Mouse (Mus musculus): ENCODE data around the gene Fam53b. TPM values are rescaled to one million over a fixed set of nuclear protein-coding genes. Genes with fewer than 3 reads are reported as not detected.
A peak's percentile ranks its signal among the peaks of the same experiment; 100 is the strongest.

Fam53b gene
- total RNA-seq, 4 experiments from 2014 or later = 48.8 to 61.1 (median 54.6) TPM

DNA sequence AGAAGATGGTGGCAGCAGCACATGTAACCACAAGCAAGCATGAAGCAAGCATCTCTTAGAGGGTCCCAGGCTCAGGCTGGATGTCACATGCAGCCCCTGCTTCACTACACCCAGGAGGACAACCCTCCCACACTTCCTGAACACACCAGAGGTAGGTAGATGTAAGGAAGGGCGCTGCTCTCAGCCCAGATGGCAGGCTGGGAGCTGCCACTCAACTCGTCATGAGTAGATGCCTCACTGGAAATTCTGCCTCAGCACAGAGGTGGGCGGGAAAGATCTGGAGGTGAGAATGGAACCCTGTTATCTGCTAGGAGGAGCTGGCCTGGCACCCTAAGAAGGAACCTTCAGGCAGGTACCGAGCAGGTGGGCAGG, 45.7 kb downstream of the Fam53b start:
- DNase-seq (ENCODE audit: low spot score in 2 of 2) = no peak

DNA sequence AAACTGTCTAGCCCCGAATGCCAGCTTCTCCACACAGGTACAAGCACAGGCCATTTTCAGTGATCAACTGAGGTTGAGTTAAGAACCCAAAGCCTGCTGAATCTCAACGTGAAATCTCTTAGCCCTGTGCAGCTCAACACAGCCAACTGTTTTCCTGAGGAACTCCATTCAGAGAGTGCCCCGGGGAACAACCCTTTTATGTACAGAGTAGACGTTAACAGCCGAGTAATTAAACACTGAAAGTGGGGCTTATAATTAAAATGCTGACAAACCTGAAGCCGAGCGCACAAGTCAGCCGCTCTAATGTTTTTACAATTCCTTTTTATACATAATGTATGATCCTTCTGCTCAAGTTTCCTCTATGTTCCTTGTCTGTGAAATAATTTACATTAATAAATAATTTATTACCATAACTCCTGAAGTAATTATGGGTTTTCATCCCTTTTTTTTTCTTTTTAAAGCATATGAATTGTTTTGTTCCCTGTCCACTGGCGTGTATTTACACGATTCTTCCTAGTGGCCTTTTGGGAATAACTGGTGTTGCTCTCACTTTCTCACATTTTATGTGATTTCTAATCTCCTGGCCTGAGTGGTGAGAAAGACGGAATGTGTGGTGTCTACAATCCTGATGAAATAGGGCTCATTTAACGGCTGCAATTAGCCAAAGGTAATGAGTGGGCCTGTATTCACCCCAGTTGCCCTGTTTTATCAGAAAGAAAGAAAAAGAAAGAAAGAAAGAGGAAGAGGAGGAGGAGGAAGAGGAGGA, 46.3 kb downstream of the Fam53b start:
- DNase-seq (ENCODE audit: low spot score in 2 of 2) = no peak

DNA sequence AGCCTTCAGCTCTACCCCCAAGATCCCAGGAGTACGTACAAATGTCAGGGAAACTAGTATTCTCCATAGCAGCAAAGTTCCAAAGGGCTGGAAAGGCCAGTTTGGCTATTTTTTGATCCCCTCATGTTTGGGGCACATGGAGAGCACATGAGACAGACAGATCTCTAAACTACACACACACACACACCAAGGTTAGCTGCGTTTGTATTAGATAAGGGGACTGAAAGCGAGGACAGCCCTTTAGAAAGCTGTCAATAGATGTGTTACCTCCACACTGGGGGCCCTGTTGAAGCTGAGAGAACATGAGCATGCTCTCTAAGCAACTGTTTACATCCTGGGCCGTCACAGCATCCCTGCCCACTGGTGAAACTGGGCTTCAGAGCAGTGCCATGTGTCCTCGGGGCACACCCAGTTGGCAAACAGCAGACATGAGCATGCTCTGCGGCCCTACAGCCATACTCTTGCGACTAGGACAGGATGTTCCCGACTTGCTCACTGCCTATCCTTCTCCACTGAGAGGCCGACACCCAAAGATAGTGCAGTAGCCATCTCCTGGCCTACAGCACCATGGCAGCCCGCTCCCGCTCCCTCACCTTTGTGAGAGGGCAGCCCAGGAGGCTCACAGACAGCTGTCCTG, 47.3 kb downstream of the Fam53b start:
- no peak for DNase-seq (ENCODE audit: low spot score in 2 of 2)

DNA sequence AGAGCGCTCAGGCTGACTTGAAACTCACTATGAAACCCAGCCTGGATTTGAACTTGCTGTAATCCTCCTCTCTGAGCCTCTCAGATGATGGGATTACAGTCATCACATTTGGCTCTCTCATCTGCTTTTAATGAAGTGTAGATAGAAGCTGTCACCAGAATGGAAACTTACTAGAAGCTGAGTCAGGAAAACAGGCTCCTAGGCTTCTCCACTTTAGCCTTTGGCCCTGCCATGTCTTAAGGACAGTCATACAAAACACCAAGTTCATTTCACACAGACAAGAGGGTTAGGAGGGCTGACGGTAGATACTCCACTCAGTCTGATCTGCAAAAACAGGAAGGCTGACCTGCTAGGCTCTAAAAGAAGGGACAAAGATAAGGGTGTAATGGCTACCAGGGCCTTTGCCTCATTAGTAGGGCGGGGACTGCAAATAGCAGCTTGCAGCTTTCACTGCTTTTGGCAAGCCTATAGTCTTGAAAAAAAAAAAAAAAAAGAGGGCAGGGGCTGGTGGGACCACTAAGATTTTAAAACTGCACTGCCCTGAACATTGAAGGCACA, 48.0 kb downstream of the Fam53b start:
- DNase-seq (ENCODE audit: low spot score in 2 of 2) = no peak

DNA sequence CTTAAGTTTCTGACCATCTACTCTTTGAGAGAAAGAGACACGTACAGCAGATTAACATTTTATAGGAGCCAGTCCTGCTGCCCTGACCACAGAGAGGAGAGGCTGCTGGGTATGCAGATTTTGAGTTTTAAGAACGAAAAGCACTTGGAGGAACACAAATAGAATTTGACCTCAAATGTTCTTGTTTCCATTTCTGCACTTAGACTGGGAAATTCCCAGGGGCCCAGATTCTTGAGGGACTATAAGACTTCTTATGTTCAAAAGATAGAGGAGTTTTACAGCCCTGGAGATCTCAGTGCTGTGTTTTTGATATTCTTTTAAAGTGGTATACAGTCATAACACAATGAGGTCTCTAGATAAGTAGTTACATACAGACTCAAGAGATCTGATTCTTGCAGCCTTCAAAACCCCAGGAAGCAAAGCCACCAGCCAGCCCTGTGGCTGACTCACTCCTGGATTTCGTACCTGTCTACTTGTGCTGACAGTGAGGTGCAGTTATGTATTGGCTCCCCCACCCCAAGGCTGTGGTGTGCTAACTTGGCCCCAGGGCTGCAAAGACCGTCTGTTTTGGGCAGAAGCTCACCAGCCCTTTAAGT, 48.7 kb downstream of the Fam53b start:
- no peak for DNase-seq (ENCODE audit: low spot score in 2 of 2)

DNA sequence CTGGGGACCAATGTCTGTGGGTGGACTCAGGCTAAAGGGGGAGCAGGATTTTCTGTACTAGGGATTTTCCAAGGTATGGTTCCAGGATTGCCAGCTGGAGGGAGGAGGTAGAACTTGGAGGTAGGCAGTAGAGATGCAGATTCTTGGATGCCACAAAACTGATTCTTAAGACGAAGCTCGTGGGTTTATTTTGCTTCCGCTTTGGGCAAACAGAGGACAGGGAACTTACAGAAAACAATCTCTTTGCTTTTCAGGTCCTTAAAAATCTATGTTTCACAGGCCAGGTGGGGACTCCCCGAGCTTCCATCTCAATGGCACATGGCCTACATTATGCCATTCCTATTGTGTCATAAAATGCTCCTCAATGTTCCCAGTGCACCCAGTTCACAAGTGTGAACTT, 49.4 kb downstream of the Fam53b start:
- no peak for DNase-seq (ENCODE audit: low spot score in 2 of 2)

DNA sequence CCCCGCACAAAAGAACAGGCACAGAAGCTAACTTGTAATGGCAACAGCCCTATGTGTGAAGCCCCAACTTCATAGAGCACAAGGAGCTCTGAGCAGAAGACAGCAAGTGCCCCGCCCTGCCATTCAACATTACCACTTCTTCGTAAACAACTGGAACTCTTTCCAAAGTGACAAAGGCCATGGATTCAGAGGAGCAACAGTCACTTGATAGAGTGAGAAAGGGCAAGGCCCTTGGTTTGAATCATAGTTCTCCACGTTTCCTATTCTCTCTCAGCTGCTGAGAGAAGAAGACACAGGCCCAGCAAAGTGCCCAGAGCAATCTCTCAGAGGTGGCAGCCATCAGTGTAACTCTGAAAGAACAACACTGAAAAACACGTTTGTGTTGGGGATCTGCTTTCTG, 49.8 kb downstream of the Fam53b start:
- no peak for DNase-seq (ENCODE audit: low spot score in 2 of 2)

DNA sequence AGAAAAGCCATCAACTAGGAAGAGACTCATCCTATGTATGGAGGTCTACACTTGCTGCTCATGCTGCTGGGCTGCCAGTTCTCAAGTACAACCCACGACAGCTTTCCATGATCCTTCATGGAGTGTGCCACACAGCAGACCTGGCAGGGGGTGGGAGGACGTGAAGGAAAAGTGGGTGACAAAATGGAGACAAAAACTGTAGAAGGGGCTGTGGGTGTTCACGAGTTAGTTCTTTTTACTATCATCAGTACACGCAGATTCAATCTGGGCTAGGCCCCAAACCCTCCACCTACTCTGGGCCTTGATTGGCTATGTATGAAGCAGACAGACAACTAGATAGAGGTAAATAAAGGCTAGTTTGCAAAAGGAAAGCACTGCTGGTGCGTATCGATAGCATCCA, 50.3 kb downstream of the Fam53b start:
- DNase-seq (ENCODE audit: low spot score in 2 of 2) = no peak

DNA sequence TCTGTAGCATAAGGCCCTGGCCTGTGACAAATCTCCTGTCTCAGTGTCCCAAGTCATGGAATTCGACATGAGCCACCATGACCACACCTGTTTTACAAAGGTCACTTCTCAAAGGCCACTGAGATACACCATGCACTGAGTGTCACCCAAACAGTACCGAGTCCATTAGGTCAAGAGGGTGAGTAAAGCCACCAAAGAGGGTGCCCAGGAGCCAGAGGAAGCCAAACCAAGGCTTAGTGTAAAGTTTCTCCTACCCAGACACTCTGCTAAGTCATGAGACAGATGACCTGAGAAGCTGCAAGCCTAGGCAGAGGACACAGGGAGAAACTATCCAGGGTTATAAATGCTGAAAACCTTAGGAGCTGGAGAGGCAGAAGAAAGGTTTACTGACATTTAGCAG, 52.3 kb downstream of the Fam53b start:
- DNase-seq (ENCODE audit: low spot score in 2 of 2) = no peak

DNA sequence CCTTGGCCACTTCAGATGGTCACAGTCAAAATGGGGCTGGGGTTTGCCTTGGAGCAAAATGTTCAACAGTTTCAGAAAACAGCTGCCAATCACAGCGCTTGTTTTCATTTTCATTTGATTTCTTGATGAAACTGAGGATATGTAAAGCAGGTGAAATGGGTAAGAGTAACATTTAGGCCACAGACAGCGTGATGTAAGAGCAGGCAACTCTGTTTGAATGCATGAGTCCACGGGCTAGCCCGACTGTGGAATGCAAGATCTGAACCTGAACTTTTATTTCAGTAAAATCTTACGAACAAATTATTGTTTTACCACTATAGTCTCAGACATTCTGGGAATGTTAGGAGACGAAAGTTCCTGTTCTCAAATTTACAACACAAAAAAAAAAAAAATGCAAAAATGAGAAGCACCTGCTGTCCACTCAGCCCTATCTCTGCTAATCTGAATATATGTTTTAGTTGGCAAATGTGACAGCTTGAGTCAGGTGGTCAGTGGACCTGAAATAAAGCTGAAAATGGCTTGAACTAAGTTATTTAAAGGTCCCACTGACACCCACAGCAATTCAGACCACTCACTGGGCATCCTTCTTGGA, 53.0 kb downstream of the Fam53b start:
- DNase-seq (ENCODE audit: low spot score in 2 of 2) = no peak

DNA sequence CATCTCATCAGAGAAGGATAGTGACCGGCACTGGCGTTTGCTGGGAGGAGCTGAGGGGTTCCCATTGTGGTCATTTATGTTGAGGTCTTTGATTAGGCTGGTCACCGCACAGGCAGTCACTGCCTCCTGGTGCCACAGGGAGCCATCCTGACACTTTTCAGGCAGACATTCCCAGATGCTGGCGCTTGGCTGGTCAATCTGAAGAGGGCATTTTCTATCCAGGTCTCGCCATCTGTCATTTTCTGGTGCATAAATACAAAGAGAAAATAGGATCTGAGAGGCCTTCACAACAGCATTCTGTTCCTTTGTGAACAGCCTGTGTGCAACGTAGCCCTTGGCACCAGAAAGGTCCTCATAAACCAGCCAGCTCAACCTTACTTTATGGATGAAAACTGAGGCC, 53.8 kb downstream of the Fam53b start:
- no peak for DNase-seq (ENCODE audit: low spot score in 2 of 2)

DNA sequence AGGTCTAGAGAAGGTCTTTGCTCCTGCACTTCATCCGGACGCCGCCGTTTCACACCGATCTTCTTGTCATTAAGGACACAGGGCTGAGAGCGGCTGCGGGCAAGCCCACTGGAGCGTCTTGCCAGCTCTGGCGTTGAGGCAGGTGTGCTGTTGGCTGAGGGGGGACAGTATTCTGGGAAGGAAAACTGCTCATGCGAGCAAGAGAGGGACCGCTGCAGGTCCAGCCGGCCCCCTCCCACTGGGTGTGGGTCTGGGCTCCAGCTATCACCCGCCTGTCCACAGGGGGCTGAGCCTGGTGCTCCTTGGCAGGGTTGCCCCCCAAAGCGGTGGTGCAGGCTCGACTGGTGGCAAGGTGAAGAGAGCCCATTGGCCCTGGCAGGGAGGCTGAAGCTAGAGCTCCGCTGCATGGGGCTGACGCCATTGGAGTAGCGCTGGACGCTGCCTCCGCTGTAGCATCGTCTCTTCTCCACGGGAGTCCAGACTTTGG, 54.2 kb downstream of the Fam53b start:
- no peak for DNase-seq (ENCODE audit: low spot score in 2 of 2)

DNA sequence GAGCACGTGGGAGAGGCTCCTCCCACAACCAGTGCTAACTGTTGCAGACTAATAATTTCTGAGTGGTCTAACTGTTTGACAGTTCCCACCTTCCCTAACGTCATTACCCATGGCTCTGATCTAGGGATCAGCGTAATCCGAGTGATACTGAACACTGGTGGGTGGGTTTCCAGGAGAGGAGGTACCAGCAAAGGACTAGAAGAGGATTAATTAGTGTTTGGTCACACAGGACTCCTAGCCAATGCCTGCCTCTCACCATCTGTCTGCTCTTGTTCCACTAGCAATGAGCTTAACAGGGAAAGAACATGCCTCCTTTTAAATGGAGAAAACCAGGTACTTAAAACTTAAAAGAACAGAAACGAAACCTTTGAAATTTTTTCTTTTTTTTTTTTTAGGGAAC, 54.8 kb downstream of the Fam53b start:
- DNase-seq (ENCODE audit: low spot score in 2 of 2) = no peak

DNA sequence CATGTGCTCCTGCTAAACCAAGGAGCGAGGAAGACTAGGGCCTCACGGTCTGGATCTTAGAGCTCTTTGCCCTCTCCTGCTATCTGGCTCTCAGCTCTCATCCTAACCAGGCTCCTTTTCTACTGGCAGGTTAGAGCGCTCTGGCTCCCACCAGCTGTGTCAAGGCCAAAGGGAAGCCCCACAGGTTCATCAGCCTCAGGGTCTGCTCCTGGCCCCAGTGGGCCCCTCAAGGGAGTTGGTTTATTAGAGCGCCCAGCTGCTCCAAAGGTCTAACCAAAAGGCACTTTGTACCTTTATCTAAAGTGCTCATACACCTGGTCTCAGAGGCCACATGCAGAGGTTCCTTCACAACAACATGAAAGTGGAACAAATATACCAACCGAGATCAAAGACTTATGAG, 57.4 kb downstream of the Fam53b start:
- DNase-seq (ENCODE audit: low spot score in 2 of 2) = no peak

DNA sequence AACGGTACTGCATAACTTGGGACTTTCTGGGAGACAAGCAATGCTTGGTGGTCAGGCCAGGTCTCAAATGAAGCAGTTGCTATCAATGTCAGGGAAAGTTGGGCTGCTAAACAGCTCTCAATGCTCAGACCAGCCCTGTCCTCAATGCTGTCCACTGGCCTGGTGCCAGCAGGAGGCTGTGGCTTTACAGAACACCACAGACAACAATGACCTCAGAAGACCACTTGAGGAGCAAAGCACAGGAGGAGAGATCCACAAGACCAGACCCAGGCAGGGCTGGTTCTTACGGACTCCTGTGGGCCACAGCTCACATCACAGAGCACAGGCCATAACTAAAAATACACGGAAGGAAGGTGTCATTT, 59.3 kb downstream of the Fam53b start:
- no peak for DNase-seq (ENCODE audit: low spot score in 2 of 2)

DNA sequence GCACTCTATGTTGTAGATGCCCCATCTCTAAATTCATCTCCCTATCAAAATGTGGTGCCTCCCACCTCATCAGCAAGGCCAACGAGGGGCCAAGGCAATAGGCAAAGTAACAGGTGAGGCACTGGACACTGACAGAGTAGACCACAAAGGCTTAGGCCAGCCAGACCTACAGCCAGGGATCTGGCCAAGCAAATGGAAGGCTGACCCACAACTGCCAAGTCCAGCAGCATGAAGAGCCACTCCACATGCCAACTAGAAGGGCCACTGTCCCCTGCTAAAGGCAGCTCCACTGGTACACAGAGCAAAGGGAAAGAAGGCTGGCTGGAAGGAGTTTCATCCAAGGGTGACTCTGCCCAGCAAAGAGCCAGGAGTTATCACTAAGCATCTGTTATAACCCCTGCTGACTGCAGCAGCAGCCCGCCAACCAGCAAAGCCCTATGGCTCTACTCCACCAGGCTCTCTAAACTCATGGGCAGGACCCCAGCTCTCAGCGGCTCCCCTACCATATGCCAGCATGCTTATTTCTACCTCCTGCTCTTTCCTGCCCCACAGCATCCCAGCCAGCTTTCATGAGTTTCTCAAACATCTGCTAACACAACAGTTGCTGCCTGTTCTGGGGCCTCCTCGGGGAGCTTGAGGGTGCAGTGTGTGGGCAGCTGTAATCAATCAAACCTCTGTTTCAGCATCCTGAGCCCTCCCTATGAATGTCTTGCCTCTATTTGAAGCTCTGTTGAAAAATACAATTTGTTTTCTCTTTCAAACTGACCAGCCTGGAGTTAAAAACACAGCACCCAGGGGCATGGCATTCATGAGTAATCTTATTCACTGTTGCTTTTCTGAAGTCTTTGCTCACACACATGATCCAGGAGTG, 59.9 kb downstream of the Fam53b start:
- no peak for DNase-seq (ENCODE audit: low spot score in 2 of 2)

DNA sequence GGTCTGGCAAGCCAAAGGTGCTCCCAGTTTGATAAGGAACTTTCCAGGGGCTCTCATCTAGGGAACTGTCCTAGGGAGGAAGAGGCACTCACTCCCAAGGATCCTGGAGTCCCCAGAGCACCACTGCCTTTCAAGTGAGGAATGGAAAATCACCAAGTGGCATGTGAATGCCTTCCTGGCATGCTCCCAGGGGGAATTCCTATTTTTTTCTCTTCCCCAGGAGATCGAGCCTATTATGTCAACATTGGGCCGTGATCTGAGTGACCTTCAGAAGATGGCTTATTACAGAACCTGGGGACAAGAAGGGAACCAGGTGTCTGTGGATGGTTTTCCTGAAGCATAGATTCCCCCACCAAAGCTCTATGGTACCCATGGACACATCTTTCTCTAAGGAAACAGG, 62.0 kb downstream of the Fam53b start:
- DNase-seq (ENCODE audit: low spot score in 2 of 2) = no peak

DNA sequence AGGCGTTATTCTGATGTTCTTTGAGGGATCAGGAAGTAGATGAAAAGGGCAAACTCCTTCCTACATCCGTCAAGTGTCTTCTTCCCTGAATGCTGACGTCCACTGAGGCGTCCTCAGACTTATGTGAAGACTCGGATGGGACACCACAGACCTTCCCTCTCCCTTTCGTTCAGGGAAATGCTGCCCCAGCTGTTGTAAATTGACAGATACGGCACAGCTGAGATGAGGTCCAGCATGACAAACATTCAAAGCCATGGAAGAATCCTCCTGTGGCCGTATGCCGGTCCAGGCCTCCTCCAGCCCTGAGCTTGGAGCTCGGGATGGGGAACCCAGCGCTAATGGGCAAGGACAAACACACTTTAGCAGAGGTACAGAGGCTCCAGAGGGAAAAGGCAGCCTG, 64.2 kb downstream of the Fam53b start:
- DNase-seq (ENCODE audit: low spot score in 2 of 2) = no peak

DNA sequence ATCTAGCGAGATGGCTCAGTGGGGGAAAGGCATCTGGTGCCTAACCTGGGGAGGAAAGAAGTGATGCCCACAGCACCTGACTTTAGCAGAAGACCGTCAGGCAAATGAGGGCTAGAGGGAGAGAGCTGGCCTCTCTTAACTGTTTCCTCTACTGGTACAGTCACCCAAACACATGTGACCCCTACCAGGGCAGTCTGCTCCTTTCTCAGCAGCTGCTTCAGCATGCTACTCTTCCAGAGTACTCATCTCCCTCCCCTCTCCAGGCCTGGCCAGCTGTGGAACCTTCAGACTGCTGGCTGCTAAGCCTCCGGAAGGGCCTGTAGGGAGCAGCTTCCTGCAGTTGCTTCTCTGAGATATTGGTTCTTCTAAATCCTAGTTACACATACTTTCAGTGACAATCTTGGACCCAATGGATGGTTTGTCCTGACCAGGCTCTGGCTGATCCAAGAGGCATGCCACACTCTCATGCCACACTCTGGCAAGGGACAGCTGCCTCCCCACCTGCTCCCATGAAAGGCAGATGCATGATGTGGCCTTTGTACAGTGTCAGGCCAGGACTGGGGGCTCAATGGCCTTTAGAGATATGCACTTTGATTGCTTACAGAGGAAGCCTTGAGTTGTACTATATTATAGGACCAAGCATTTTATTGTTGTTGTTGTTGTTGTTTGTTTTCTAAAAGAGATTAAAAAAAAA, 65.5 kb downstream of the Fam53b start:
- DNase-seq (ENCODE audit: low spot score in 2 of 2) = no peak

DNA sequence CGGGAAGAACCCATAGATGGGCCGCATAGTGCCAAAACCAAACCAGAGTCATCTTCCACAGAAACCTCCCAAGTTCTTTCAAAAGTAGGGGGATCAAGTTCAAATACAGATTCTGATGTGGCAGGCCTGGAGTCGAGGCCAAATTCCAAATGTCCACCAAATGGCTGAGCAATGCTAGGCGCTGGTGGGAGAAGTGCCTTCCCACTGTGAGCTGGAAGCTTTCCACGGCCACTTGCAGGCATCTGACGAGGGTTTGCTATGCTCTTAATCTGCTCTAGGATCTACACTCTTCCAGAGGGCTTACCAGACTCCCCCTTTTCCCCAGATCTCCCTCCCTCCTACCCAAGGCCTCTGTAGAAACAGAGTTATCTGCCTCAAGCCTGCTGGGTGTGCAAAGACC, 66.6 kb downstream of the Fam53b start:
- no peak for DNase-seq (ENCODE audit: low spot score in 2 of 2)

DNA sequence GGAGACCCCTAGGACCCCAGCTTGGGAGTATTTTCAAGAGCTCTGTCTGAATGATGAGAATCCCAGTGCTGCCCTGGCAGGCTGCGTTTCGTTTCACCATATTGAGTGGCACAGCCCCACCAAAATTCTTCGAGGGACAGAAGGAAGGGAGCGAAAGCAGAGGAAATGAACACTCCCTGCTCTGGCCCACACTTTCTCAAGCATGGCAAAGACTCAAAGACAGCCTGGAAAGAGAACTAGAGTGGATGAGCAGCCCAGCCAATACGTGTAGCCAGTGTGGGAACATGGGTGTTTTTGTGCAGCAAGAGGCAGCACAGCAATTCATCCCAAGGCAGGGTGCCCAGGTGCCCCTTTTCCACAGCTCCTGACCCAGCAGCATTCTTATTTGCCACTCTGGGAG, 70.8 kb downstream of the Fam53b start:
- DNase-seq (ENCODE audit: low spot score in 2 of 2) = peak in 1 of 2 experiments; percentile 39

Data from layer of hippocampus, adult 8-10 months (tissue).